Mouse (Mus musculus): Measurements from ENCODE around the gene Tmc3.

Tmc3 gene

DNA sequence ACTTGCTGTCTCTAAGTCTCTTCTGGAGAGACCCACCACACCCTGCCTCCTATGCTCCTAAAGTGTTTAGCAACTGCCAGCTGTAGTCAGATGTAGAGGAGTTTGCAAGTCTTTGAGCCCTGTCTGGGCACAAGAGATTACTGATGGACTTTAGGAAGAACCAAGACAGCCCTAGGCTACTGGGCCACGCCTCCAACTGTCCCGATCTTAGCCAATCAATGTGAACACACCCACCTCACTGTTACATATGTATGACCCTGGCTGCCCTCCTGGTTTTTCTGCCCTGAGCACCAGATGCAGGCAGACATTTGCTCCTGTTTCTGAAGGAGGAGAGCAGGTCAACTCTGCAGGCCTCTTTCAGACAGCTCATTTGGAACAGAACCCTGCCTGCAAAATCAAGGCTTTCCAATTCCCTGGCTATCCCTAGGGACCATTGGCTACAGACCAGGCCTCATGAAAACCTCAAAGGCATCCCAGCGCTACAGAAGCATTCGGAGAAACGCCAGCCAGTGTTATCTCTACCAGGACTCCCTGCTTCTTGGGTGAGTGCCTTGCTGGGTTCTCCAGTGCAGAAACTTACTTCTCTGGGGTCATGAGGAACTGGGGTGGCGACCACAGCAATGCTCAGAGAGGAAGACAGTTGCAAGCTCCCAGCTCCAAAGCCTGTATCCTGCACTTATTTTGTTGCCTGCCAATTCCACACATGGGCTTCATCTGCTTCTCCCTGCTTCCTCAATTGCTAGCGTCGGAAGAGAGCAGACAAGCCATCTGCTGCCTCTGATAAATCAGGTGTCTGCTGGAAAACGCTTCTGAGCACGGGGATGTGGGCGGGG lies at the start of gene Tmc3:
Gene Tmc3, plus strand, starts transcription at position 289 of the 833 bp plus-strand sequence.
- peak; percentile 33 for DNase-seq (ENCODE audit: low spot score)

DNA sequence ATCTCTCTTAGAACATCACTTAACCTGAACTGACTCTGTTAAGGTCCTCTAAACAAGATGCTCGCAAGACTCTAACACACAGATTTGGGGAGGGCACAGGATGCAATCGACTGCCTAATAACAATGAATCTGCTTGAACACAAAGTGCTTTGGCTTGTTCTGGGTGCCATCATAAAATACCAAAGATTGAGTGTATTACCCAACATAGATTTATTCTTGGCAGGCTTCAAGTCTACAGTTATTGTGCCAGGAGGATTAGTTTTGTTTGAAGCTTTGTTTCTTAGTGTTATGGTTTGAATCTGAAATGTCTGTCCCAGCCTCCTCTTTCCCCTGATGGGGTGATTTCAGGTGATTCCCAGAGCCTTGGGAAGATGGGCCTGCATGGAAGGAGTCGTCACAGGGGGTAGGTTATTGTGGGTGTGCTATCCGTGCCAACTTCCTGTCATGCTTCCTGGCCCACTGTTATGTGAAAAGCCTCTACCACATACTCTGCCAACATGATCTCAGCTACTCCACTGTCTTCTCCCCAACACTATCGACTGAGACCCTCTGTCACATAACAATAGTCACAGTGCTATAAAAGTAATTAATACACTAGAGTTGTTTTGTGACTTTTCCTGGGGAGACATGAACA lies 43.1 kb upstream of the Tmc3 start:
- no peak for DNase-seq (ENCODE audit: low spot score)

DNA sequence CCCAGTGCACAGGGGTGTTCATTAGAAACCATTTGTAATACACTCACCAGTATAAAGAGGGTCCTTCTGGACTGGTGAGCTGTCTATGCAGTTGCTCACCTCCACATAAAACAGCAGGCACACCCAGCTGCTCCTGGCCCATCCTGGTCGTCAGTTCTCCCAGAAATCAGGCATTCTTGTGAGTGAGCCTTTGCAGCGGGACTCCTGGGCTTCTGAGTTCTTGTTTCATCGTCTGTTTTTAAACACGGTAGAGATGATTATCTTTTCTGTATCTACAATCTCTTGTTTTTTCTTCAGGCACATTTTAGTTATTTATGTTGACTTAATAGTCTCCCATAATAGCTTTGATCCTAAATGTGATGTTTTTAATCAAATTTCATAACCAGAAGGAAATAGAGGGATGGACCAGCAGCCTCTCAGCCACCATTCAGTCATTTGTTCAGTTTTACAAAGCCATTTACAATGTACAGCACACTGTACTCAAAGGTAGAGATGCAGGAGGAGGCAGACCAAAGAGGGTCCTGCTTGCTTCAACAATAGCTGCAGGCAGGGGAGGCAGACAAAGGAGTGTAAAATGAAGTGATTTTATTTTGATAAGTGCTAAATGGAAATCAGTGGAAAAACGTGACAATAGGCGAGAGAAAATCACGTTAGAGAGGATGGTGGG lies 35.9 kb upstream of the Tmc3 start:
- DNase-seq (ENCODE audit: low spot score) = no peak

DNA sequence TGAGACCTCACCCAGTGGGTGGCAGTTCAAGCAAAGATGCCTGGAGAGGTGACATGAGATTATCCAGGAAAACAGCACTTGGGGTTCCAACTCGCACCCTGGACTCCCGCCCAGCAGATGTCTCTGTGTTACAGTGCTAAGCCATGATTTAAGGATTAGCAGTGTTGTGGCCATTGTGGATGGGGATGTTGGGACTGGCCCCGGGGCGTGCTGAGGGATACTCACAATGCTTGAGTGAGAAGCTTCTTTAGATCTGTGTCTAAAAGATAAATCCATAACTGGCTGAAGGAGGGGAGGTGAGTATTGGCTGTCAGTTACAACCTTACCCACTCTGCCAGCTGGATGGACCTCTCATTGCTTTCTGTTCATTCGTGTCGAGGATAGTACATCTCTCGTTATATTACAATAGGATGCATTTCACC lies 35.4 kb upstream of the Tmc3 start:
- DNase-seq (ENCODE audit: low spot score) = no peak

DNA sequence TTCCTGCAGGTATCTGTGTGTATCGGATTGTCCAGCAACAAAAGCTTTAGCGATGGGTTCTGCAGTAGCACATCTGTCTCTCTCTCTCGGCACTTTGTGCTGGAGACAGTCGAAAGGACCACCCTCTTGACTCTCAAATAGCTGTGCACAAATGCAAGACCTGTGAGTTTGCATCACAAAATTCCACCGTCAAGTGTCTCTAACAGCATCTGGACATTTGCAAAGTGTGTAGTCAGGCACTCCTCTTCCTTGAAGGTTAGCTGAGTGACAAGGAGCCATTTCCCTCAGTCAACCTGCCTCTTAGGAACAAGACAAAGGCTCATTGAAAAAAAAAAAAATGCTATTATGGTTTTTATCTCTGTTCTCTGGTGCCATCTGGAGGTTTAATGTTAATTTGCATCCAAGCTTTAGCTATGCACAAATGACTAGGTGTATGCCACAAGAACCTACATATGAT lies 34.7 kb upstream of the Tmc3 start:
- no peak for DNase-seq (ENCODE audit: low spot score)

DNA sequence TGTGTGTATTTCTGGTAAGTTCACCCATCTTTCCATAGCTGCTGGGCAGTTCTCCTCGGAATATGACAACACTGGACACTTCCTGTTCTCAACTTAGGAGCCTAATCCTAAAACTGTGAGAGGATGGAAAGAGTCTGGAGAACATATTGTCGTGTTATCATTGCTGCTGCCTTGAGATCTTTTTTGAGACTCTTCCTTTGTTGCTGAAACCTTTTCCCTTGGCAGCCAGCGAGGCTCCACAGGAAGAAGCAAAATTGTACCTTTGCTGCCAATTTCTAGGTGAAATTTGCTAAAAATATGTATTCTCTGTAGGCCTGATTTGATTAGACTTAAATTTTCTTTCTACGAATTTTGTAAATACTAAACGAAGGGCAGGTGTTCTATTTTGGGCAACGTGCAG lies 30.2 kb upstream of the Tmc3 start:
- DNase-seq (ENCODE audit: low spot score) = no peak

DNA sequence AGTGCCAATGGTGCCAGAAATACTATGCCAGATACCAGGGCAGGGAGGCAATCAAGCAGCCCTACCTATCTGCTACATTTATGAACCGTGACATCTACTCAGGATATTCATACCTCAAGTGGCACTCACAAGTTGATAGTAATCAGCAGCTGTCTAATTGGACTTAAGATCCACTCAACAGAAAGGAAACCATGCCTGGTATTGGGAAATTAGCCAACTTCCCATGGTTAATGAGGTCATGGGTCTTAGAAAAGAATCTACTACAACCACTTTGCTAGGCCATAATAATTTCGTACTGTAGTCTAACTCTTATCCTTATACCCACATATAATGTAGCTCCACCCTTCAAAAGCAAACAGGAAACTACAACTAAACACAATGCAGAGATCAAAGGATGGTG lies 28.2 kb upstream of the Tmc3 start:
- DNase-seq (ENCODE audit: low spot score) = no peak

DNA sequence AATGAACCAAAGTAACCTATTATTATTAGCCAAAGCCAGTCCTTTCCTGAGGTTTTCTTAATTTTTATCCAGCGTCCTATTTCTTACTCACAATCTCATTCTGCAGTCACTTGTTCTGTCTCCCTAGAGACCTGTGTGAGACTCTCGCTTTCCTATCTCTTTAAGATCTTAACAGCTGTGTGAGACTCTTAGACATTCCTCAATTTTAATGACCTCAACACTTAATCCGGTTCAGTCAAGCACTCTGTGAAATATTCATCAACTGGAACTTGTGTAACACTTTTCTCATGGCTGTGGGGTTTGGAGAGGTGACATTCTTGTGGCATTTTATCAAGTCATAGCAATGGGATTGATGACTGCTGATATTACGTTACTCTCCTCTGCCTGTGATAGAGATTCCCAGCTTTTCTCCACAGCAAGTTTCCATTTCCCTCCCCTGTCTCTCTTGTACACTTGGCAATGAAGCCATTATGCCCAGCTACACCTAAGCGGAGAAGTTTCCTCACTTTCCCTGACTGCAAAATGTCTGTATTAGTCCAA lies 25.9 kb upstream of the Tmc3 start:
- no peak for DNase-seq (ENCODE audit: low spot score)

DNA sequence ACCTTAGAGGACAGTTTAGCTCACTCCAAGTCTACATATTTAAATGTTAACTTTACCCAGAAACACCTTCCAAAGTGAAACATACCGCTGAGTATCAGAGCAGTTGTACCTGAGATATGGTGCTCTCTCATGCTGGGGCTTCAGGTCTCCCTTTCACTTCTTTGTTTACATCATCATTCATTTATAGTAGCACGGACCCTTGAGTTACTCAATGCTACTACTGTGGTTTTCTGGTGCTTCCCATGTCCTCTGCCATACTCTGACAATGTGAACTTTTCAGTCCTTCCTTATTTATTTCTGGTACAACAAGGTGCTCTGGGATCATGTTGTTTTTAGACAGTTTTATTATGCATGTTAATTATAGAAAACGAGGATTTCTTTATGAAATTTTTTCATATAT lies 25.2 kb upstream of the Tmc3 start:
- no peak for DNase-seq (ENCODE audit: low spot score)

DNA sequence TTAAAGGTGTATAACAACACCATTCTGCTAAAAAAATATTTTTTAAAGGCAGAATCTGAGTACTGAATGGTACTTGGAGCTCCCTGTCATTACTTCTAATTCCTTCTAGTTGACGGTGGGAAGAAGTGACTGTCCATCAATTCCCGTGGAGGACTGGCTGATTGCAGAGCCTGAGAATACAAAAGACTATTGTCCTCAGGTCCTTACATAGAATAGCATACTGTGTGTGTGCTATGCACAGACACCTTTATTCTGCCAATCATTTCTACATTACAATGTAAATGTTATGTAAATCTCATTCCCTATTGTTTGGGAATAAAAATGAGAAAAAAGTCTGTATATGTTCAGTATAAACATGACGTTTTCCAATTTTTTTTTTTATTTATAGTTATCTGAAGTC lies 22.9 kb upstream of the Tmc3 start:
- no peak for DNase-seq (ENCODE audit: low spot score)

DNA sequence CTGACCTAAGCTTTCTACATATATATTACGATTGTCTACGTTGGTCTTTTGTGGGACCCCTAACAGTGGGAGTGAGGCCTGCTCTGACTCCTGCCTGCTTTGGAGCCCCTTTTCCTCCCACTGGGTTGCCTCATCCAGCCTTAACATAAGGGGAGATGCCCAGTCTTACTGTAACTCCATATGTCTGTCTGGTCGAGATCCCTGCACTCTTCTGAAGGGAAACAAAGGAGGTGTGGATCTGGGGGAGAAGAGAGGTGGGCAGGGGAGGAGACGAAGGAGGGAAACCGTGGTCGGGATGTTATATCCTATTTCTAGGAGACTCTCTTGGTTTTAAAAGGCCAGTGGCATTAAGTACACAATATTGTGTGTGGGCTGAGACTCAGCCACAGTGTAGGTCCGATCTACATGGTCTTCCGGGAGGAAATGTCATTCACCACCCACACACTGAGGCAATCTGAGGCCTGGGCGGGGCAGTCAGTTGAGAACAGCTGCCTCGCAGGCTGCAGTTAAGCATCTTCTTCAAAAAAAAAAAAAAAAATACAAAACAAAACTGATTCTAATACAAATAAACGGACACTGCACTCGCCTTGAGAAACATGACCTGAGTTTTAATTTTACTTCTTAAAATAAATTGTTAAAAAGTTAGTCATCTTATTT lies 20.0 kb upstream of the Tmc3 start:
- peak; percentile 21 for DNase-seq (ENCODE audit: low spot score)

DNA sequence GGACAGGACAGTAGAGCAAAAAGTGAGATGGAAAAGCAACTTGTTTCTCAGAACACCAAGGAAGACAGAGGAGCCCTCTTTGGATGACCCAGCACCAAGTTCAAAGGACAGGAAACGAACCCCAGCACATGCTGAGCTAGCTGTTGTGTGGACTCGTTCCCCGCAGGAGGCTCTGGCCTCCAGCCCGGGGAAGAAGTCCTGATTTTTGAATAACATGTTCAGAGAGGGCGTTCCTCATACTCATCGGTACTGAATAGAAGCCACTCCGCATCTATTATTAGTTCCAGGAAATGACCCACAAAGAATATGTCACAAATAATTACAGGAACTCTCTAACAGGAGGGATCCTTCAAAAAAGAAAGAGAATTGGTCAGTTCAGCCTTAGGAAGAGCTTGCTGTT lies 18.8 kb upstream of the Tmc3 start:
- DNase-seq (ENCODE audit: low spot score) = no peak

DNA sequence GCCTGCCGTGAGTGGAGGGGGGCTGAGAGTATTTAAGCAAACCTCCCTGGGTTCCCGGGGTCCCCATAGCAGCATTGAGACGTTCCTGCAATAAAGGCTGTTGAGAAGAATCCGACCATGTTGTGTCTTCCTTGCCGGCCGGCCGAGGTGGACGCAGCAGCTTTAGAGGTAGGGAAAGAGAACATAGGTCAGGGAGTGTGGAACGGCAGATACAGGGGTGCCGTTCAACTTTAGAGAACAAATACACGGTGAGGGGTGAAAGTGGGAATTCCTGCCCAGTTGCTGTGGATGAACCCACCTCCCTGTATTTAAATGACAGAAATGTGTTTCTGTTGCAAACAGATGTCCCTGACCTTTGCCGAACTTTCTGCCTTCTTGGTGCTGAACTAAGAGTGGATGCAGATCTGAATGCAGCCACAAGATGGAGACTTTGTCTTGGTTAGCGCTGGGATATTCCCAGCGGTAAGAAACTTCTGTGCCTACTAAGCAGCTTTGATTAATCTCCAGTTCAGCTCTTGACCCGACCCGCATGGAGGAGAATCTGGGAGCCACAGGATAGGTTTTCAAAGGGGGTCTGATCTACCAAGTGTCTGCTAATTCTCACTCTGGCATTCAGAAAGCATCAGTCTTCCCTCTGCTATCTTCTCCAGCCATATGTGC lies 16.8 kb upstream of the Tmc3 start:
- peak; percentile 12 for DNase-seq (ENCODE audit: low spot score)

DNA sequence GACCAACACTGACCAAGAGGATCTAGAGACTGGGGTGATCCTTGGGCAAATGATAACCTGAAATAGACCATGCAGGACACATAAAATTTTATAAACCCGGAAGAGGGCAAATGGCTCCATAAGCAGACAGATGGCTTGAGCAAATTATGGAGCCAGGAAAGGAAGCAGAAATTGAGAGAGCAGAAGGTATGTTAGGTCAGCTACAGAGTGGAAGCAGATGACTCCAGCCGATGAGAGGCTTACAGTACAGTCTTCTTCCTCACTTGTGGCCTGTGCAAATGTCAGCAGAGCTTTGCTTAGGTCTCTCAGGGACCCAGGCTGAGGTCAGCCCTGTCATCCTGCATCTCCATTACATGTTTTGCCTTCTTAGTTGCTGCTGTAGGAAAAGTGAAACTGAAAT lies 15.9 kb upstream of the Tmc3 start:
- DNase-seq (ENCODE audit: low spot score) = no peak

DNA sequence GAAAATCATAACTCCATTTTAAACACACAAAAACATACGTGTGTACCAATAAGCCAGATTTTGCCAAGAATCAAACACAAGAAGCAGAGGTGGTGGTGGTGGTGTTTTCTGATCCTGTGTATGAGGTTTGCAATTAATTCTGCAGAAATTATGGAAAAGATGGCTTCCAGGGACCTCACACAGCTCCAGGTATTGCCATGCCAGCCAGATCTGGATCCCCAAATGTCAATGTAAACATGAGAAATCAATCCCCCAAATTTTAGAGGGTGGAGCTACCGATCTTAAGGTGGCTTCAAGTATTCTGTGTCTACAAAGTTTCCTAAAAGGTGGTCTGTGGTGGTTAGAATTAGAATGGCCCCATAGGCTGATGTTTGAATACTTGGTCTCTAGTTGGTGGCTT lies 15.3 kb upstream of the Tmc3 start:
- no peak for DNase-seq (ENCODE audit: low spot score)

DNA sequence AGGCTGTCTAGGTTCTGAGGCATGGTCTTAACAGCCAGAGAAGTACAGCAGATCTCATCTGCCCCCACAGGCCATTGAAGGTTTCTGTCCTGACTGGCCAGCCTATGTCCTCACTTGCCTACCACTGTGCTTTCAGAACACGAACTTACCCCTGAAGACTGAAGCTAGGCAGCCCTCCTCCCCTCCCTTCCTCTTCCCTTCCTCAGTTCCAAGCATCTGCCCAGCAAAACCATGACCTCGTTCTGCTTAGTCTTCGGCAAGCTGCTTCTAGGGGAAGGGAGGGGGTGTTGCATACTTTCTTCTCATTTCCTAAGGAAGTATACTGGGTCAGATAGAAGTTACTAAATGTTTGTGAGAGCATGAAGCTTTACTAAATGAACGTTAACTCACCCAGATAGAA lies 13.7 kb upstream of the Tmc3 start:
- no peak for DNase-seq (ENCODE audit: low spot score)

DNA sequence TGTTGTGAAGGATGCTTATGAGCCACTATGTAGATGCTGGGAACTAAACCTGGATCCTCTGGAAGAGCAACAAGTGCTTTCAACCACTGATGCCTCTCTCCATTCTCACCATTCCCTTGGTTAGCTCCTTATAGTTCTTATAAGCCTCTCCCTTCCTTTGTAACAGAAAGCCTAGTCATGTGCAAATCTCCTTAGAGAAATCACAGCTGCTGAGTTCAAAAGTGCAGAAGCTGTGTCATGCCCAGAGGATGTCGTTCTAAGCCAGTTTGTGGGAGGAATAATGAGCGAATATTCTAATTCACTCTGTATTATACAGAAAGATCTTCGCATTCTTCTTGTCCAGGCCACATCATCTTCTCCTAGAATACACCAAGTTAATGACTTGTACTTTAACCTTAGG lies 12.8 kb upstream of the Tmc3 start:
- no peak for DNase-seq (ENCODE audit: low spot score)

DNA sequence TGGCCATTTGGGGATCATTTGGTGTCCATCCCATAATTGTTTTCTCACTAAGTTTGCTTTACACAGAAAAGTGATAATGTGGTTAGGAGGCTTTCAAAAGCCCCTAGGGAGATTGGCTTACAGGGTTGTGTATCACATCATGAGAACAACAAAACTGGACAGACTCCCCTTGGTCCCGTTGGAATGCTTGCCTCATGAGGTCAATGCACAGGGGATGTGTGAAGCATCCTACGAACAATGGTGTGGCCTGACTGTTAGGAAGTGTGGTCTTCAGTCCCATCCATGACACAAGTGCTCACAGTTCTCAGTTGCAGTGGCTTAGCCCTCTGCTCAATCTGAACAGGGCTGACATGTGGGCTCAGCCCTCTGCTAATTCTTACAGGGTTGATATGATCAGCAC lies 12.3 kb upstream of the Tmc3 start:
- no peak for DNase-seq (ENCODE audit: low spot score)

DNA sequence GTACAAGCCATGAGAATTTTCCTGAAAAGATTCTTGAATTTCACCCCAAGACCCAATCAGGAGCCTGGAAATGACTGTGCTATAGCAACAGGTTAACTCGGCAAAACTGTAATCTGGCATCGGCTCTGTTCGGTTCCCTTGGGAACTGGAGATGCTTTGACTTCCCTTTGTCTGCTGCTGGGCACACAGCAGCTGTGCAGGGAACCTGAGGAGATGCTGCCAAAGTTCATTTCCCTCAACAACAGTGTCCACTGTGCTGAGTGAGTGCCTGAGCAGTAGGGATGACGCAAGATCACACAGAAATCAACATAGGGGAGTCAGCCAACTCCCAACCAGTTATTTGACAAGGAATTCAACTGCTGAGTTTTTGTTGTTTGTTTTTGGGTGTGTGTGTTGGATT lies 3.8 kb upstream of the Tmc3 start:
- DNase-seq (ENCODE audit: low spot score) = no peak

DNA sequence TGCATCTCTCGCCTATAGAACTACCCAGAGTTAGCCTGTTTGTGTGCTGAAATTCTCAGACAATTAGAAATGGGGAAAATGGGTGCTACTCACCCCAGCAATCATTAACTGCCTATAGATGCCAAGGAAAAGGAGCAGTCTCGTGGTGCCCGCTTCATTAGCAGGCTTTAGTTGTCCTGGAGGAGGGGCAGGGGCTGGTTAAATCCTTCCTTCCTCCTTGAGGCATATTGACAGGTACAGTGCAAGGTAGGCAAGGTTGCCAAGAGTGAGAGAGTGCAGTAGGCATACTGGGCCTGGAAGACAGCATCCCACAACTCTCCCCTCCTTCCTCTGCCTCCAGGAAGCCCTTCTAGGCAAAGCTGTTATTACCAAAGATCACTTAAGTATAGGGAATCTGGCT lies 9.3 kb downstream of the Tmc3 start:
- no peak for DNase-seq (ENCODE audit: low spot score)

DNA sequence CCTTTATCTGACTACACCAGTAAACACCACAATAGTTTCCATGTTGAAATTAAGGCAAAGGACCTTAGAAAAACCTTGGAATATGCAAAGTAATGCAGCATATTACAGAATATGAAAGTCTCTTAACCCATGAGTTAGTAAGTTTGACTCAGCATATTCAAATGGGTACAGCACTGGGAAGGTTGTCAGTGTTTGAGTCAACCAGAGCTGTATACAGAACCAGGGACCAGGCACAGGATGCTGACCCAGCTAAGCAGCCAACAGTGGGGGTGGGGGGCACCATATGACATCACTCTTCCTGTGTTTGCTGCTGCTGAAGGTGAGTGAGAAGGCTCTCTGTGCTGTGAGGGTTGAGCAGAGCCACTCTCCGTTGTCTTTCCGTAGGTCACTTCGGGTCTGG lies 12.3 kb downstream of the Tmc3 start:
- DNase-seq (ENCODE audit: low spot score) = no peak
